Mouse (Mus musculus) liver, postnatal 0 days (tissue): ENCODE measurements at regions not wholly inside any gene's neighbourhood (a gene's known extent, or its start where the extent isn't known, plus 50 kb on each side); places are given as distances from the start of the nearest gene placed in this dataset.

Source experiments
- ATAC-seq: fragments of 200-750 bp; cut with Nextera tagmentation; 2 replicates; pipeline ENCODE4 v1.8.0; 2017; ENCODE audit warnings: mild to moderate bottlenecking, moderate library complexity
- DNase-seq: peaks from one replicate; pipeline ENCODE4 v3.0.0-alpha.2; 2016
- H3K27ac ChIP-seq: fragments of 300-500 bp; sonication (generic); 2 replicates; pipeline ENCODE4 v1.5.1; 2014; ENCODE audit warnings: antibody characterized with exemption, moderate library complexity, mild to moderate bottlenecking, low read depth
- H3K27me3 ChIP-seq: fragments of 300-500 bp; sonication (generic); 2 replicates; pipeline ENCODE4 v1.6.1; 2014; ENCODE audit warnings: low read length, control low read depth, mixed read lengths; ENCODE audit not compliant: insufficient read depth
- H3K36me3 ChIP-seq: fragments of 300-500 bp; sonication (generic); replicated peaks from 2 replicates; pipeline ENCODE4 v1.6.1; 2014; ENCODE audit warnings: mild to moderate bottlenecking, control low read depth, low read length, moderate library complexity, mixed read lengths; ENCODE audit not compliant: insufficient read depth
- H3K4me1 ChIP-seq: fragments of 300-500 bp; sonication (generic); 2 replicates; pipeline ENCODE4 v1.6.1; 2014; ENCODE audit warnings: antibody characterized with exemption, mild to moderate bottlenecking, control low read depth; ENCODE audit not compliant: insufficient read depth
- H3K4me2 ChIP-seq: fragments of 300-500 bp; sonication (generic); 2 replicates; pipeline ENCODE4 v1.6.1; 2014; ENCODE audit warnings: low read depth, mild to moderate bottlenecking, low read length, moderate library complexity, mixed read lengths
- H3K4me3 ChIP-seq: fragments of 300-500 bp; sonication (generic); 2 replicates; pipeline ENCODE4 v1.5.1; 2014; ENCODE audit warnings: low read depth, low read length
- H3K9ac ChIP-seq: fragments of 300-500 bp; sonication (generic); replicated peaks from 2 replicates; pipeline ENCODE4 v1.6.1; 2014; ENCODE audit warnings: mild to moderate bottlenecking, moderate library complexity
- H3K9me3 ChIP-seq: fragments of 300-500 bp; sonication (generic); 2 replicates; pipeline ENCODE4 v1.6.1; 2016; ENCODE audit warnings: mild to moderate bottlenecking, control low read depth, low read length, mixed read lengths
- CTCF ChIP-seq: sonication (generic); IDR thresholded peaks from 2 replicates; pipeline ENCODE4 v1.5.1; 2016; ENCODE audit warnings: antibody characterized with exemption, low read depth
- EP300 ChIP-seq: IDR thresholded peaks from 2 replicates; pipeline ENCODE4 v1.6.1; 2016; ENCODE audit warnings: antibody characterized with exemption, low read depth, mild to moderate bottlenecking
- WGBS: fragments of 180-500 bp; shearing (Covaris S2); extraction: QIAGEN DNeasy Blood & Tissue Kit; methylation state at CpG from one replicate; pipeline ENCODE4 v1.1.7; 2014; ENCODE audit not compliant: insufficient replicate concordance; 5-methylcytosine and 5-hydroxymethylcytosine counted together

GRCm38 (mm10) chr6:139391307-139391706, 110.5 kb downstream of the Rergl start:
- ATAC-seq, result no peak

GRCm38 (mm10) chr6:139350939-139351338, 150.8 kb downstream of the Rergl start:
- Histone ChIP-seq H3K36me3 (no peaks in the 10 kb centered on the region), H3K27ac (no peak overlapping the region), H3K9me3 (no peaks in the 10 kb centered on the region), H3K4me2 (no peak overlapping the region), H3K4me1 (no peaks in the 10 kb centered on the region), H3K9ac (no peak overlapping the region), H3K4me3 (no peak overlapping the region), H3K27me3 (no peaks in the 10 kb centered on the region)
- ATAC-seq (no peak), DNase-seq (no peak)
- 86% methylated on average over 2 of the region's 2 CpGs for WGBS
- TF ChIP-seq EP300 (no peak), CTCF (no peak)

More at GRCm38 (mm10) chr6:139391307-139391706, 110.5 kb downstream of the Rergl start:
- no peaks in the 10 kb centered on the region for H3K27me3 ChIP-seq
- H3K4me2 ChIP-seq, result no peak overlapping the region
- no peak for TF ChIP-seq EP300
- TF ChIP-seq CTCF, result peak; percentile 48
- no peaks in the 10 kb centered on the region for H3K36me3 ChIP-seq
- 6% methylated on average over 13 of the region's 13 CpGs for WGBS
- H3K9me3 ChIP-seq, result no peaks in the 10 kb centered on the region
- no peak overlapping the region for H3K4me3 ChIP-seq
- peak; percentile 30 for DNase-seq
- H3K9ac ChIP-seq, result no peak overlapping the region
- no peaks in the 10 kb centered on the region for H3K4me1 ChIP-seq
- H3K27ac ChIP-seq, result no peak overlapping the region

DNA sequence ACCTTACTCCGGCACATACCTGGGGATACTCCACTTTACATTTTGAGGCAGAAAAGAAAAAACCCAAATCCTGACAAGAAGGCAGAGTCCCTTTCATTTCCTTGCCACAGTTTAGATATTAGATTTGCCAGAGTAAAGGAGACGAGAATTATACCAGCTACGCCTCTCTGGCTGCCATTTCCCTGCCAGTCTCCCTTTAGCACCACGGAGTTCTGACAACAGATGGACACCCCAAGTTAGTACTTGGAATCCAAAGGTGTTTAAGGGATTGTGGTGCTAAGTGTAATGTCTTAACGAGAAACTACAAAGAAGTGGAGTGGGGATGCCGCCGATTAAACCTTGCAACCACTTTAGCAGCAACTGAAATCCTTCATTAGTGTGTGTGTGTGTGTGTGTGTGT, 176.6 kb downstream of the Rergl start:
- TF ChIP-seq EP300, result no peak
- no peak for TF ChIP-seq CTCF
- ATAC-seq (no peak), DNase-seq (no peak)
- Histone ChIP-seq H3K27me3 (no peaks in the 10 kb centered on the region), H3K36me3 (no peaks in the 10 kb centered on the region), H3K9me3 (no peaks in the 10 kb centered on the region), H3K27ac (no peak overlapping the region), H3K4me2 (no peak overlapping the region), H3K9ac (no peak overlapping the region), H3K4me3 (no peak overlapping the region), H3K4me1 (no peaks in the 10 kb centered on the region)
- 82% methylated on average over 7 of the region's 7 CpGs for WGBS

DNA sequence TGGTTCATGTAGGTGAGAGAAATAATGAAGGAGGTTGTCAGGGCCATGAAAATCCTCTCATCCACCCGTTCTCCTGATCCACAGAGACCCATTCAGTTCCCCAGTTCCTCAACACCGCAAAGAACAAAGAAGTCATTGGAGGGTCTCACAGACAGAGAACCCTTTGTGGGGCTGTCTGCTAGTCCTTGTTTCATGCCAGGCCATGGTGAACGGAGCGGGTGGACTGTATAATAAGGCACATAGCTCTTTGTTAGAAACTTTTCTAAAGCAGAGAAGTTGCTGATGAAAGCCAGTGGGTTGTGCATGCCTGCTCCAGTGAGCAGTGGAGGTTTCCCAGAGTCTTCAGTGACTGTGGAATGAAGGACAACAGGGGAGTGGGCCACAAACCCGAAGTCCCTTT, 194.1 kb downstream of the Rergl start:
- ATAC-seq (no peak), DNase-seq (no peak)
- no peaks in the 10 kb centered on the region for H3K9me3 ChIP-seq
- no peaks in the 10 kb centered on the region for H3K4me1 ChIP-seq
- H3K27me3 ChIP-seq, result no peaks in the 10 kb centered on the region
- H3K4me2 ChIP-seq, result no peak overlapping the region
- TF ChIP-seq EP300, result no peak
- no peak for TF ChIP-seq CTCF
- no peaks in the 10 kb centered on the region for H3K36me3 ChIP-seq
- no peak overlapping the region for H3K4me3 ChIP-seq
- H3K27ac ChIP-seq, result no peak overlapping the region
- H3K9ac ChIP-seq, result no peak overlapping the region
- WGBS, result 66% methylated on average over 5 of the region's 5 CpGs

- 62% methylated on average over 2 of the region's 2 CpGs for WGBS
- no peaks in the 10 kb centered on the region for H3K27me3 ChIP-seq
- no peak overlapping the region for H3K4me2 ChIP-seq
- H3K27ac ChIP-seq, result no peak overlapping the region
- H3K4me1 ChIP-seq, result no peaks in the 10 kb centered on the region
- no peak overlapping the region for H3K4me3 ChIP-seq
- 0 out of 2 replicates have a peak, but pooled peaks cover under 1% of the 10 kb centered on the region for H3K9me3 ChIP-seq
- H3K36me3 ChIP-seq, result no peaks in the 10 kb centered on the region
- no peak for TF ChIP-seq CTCF
- no peak for TF ChIP-seq EP300
- no peak overlapping the region for H3K9ac ChIP-seq
- ATAC-seq (no peak), DNase-seq (no peak)
Measured at GRCm38 (mm10) chr6:139304306-139304705, 197.5 kb downstream of the Rergl start.

GRCm38 (mm10) chr6:139295701-139296100, 206.1 kb downstream of the Rergl start:
- no peaks in the 10 kb centered on the region for H3K36me3 ChIP-seq
- H3K4me1 ChIP-seq, result no peaks in the 10 kb centered on the region
- no peak overlapping the region for H3K4me3 ChIP-seq
- no peak overlapping the region for H3K27ac ChIP-seq
- 68% methylated on average over 2 of the region's 2 CpGs for WGBS
- H3K4me2 ChIP-seq, result no peak overlapping the region
- no peak overlapping the region for H3K9ac ChIP-seq
- H3K9me3 ChIP-seq, result 0 out of 2 replicates have a peak, but pooled peaks cover 2% of the 10 kb centered on the region
- TF ChIP-seq CTCF (no peak), EP300 (no peak)
- ATAC-seq (no peak), DNase-seq (no peak)
- no peaks in the 10 kb centered on the region for H3K27me3 ChIP-seq

DNA sequence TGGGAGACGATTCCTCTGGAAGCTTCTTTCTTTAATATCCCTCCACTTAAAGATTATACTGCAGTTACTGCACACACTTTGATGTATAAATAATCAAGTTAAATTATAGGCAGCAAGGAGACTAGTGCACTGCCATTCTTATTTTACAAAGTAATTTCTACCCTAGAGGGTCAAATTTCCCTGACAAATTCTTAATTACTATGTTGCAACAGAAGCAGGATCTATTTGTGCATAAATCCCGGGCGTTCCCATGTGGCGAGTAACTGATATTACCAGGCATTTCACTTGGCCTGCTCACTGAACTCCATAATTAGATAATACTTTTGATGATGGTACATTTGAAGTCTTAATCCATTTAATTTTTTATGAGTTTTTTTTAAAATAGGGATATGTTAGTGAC, 222.7 kb downstream of the Rergl start:
- Histone ChIP-seq H3K4me2 (no peak overlapping the region), H3K4me1 (no peaks in the 10 kb centered on the region), H3K4me3 (no peak overlapping the region), H3K9ac (no peak overlapping the region), H3K36me3 (no peaks in the 10 kb centered on the region), H3K27ac (no peak overlapping the region), H3K27me3 (no peaks in the 10 kb centered on the region), H3K9me3 (no peaks in the 10 kb centered on the region)
- TF ChIP-seq CTCF (no peak), EP300 (no peak)
- no peak for ATAC-seq
- 90% methylated on average over 4 of the region's 4 CpGs for WGBS
- DNase-seq, result no peak
